Mouse (Mus musculus) small intestine, adult 2 months (tissue): ENCODE results near the gene Cnr2. TPM values are rescaled to one million over a fixed set of nuclear protein-coding genes. Genes with fewer than 3 reads are reported as not detected.

Experiments used
- H3K27ac ChIP-seq: fragments of 200-500 bp; 2 replicates; pipeline ENCODE4 v1.5.1; 2012; ENCODE audit warnings: low read depth, low read length, control low read depth, inconsistent platforms; ENCODE audit not compliant: insufficient read depth
- H3K27me3 ChIP-seq: fragments of 200-500 bp; 2 replicates; pipeline ENCODE4 v1.6.1; 2012; ENCODE audit warnings: mild to moderate bottlenecking, moderate library complexity, low read length, inconsistent platforms; ENCODE audit not compliant: control insufficient read depth, insufficient read depth
- H3K36me3 ChIP-seq: fragments of 200-500 bp; 2 replicates; pipeline ENCODE4 v1.6.1; 2012; ENCODE audit warnings: mild to moderate bottlenecking, low read length, control low read depth, inconsistent platforms; ENCODE audit not compliant: control insufficient read depth, insufficient read depth
- H3K4me1 ChIP-seq: fragments of 200-500 bp; 2 replicates; pipeline ENCODE4 v1.6.1; 2012; ENCODE audit warnings: low read length, inconsistent platforms, mixed read lengths; ENCODE audit not compliant: control insufficient read depth, insufficient read depth, insufficient read length
- H3K4me3 ChIP-seq: fragments of 200-500 bp; 2 replicates; pipeline ENCODE4 v1.5.1; 2012; ENCODE audit warnings: low read depth, mild to moderate bottlenecking, control low read depth, inconsistent platforms, low read length, moderate library complexity
- CTCF ChIP-seq: fragments of 200-500 bp; IDR thresholded peaks from 2 replicates; pipeline ENCODE4 v1.5.1; 2012; ENCODE audit warnings: low read depth, mild to moderate bottlenecking, control low read depth, inconsistent platforms, low read length, moderate library complexity, mixed read lengths; ENCODE audit not compliant: insufficient replicate concordance, insufficient read length; ENCODE audit errors: extremely low read depth
- POLR2A ChIP-seq: fragments of 200-500 bp; IDR thresholded peaks from 2 replicates; pipeline ENCODE4 v1.6.1; 2012; ENCODE audit warnings: low read depth, mild to moderate bottlenecking, control low read depth, inconsistent platforms, low read length, moderate library complexity
- WGBS: fragments of 180-500 bp; shearing (Covaris S2); methylation state at CpG from one replicate; pipeline ENCODE4 v1.1.7; 2018; 5-methylcytosine and 5-hydroxymethylcytosine counted together
- polyA plus RNA-seq: library from polyadenylated mRNA; depleted of rRNA; stranded (reverse); fragments of >200 nt; gene quantifications from 2 replicates; pipeline ENCODE4 v1.2.3, GENCODE M21; 2012

Cnr2 gene
- polyA plus RNA-seq, 1 experiment, result 1.1 TPM

GRCm38 (mm10) chr4:135884531-135884930, 10.7 kb upstream of the Cnr2 start:
- Histone ChIP-seq H3K27ac (no peak overlapping the region), H3K36me3 (no peaks in the 10 kb centered on the region), H3K4me3 (no peak overlapping the region), H3K4me1 (no peaks in the 10 kb centered on the region), H3K27me3 (no peaks in the 10 kb centered on the region)
- no peak for TF ChIP-seq CTCF
- no peak for TF ChIP-seq POLR2A
- WGBS, result 83% methylated on average over 6 of the region's 6 CpGs

DNA sequence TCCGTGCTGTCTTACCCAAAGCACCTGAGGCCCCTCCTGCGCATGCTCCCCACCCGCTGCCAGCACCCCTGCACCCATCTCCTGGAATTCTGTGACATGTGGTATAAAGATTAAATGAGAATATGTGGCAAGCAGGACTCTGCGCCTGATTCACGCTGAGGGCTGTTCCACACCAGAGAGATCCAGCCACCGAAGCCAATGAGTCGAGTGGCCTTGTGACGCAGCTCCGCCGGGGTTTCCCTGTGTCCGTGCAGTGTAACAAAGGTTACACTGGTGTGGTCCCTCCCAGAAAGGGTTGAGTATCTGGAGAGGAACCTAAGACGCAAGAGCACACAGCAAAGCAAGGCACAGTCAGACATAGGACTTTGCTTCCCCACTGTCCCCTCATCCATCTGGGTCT, 9.5 kb upstream of the Cnr2 start:
- Histone ChIP-seq H3K4me3 (no peak overlapping the region), H3K4me1 (no peaks in the 10 kb centered on the region), H3K27ac (no peak overlapping the region), H3K36me3 (no peaks in the 10 kb centered on the region), H3K27me3 (no peaks in the 10 kb centered on the region)
- WGBS, result 86% methylated on average over 12 of the region's 12 CpGs
- TF ChIP-seq POLR2A, result no peak
- no peak for TF ChIP-seq CTCF

DNA sequence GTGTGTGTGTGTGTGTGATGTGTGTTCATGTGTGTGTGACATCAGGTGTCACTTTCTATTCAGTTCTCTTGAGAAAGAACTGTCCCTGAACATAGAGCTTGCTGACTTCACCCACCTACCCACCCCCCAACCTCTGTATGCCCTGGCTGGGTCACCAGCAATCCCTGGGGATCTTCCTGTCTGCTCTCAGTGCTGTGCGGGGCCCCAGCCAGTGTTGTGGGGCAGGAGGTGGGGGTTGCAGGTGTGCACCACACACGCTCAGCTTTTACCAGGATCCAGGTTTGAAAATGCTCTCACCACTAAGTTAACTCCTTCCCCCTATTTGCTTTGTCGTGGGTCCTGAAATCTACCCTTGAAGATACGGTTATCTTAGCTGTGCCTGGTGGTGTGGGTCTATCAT, 9.0 kb upstream of the Cnr2 start:
- 90% methylated on average over 4 of the region's 4 CpGs for WGBS
- no peak overlapping the region for H3K4me3 ChIP-seq
- no peak for TF ChIP-seq CTCF
- TF ChIP-seq POLR2A, result no peak
- H3K36me3 ChIP-seq, result no peaks in the 10 kb centered on the region
- no peak overlapping the region for H3K27ac ChIP-seq
- no peaks in the 10 kb centered on the region for H3K4me1 ChIP-seq
- no peaks in the 10 kb centered on the region for H3K27me3 ChIP-seq

DNA sequence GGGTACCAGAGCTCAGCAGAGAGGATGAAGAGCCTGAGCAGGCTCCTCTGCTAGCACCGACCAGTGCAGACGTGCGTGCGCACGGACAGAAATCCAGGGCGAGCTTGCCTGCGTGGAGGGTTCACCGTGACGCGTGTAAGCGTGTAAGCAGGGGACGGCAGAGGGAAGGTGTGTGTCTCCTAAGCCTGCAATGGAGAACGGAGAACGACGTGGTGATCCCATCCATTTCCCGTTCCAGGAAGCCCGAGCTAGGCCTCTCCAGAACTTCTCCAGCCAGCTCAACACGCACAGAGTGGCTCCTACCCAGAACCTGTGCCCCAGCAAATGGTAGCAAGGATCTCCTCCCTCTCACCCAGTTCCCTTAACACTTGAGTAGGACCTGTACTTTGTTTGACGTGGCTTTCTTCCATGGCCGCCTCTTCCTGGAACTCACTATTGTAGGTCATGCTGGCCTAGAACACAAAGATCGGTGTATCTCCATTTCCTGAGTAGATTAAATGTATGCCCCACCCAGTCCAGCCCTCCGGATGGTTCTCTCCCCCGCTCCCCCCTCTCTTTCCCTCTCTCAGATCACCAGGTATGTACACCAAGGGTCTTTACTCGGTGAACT, 6.6 kb upstream of the Cnr2 start:
- Histone ChIP-seq H3K4me1 (no peaks in the 10 kb centered on the region; the same call in 1 of the 2 replicates), H3K27ac (no peak overlapping the region), H3K4me3 (no peak overlapping the region), H3K27me3 (no peaks in the 10 kb centered on the region), H3K36me3 (no peaks in the 10 kb centered on the region)
- TF ChIP-seq POLR2A (no peak), CTCF (no peak)
- 82% methylated on average over 24 of the region's 24 CpGs for WGBS

DNA sequence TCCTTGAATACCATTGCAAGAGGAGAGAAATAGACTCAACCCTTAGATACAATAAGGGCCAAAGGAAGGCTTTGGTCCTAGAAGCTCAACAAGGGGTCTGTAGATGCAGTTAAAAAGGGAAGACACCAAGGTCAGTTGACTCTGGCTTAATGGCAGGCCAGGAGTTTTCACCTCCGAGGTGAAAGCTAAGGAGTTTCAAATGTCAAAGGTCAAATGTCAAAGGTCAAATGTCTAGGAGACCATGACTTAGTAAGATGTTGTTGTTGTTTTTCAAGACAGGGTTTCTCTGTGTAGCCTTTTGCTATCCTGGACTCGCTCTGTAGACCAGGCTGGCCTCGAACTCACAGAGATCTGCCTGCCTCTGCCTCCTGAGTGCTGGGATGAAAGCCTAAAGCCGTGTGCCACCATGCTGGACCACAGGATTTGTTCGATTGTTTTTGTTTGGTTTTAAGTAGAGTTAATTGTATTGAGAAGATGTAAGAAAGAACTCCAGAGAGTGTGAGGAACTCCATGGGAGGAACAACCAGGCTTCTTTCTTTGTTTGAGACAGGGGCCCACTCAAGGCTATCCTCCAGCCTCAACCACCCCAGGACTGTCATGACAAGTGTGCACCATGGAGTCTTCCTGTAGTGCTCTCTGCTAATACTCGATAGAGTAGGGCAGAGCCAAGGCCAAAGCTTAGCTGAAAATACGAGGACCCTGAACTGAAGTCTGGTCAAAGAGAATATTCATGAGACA, 5.9 kb upstream of the Cnr2 start:
- 78% methylated on average over 7 of the region's 7 CpGs for WGBS
- Histone ChIP-seq H3K4me1 (no peaks in the 10 kb centered on the region; the same call in 1 of the 2 replicates), H3K27me3 (no peaks in the 10 kb centered on the region), H3K4me3 (no peak overlapping the region), H3K36me3 (no peaks in the 10 kb centered on the region), H3K27ac (no peak overlapping the region)
- TF ChIP-seq POLR2A (no peak), CTCF (no peak)

- Histone ChIP-seq H3K36me3 (no peaks in the 10 kb centered on the region), H3K27me3 (no peaks in the 10 kb centered on the region), H3K27ac (no peak overlapping the region), H3K4me1 (no peaks in the 10 kb centered on the region; the same call in 1 of the 2 replicates), H3K4me3 (no peak overlapping the region)
- TF ChIP-seq POLR2A, result no peak
- TF ChIP-seq CTCF, result peak; percentile 85; the same call in 1 of the 2 replicates
- 1% methylated on average over 4 of the region's 4 CpGs for WGBS
These were observed 5.3 kb upstream of the Cnr2 start for GRCm38 (mm10) chr4:135889884-135890283.

DNA sequence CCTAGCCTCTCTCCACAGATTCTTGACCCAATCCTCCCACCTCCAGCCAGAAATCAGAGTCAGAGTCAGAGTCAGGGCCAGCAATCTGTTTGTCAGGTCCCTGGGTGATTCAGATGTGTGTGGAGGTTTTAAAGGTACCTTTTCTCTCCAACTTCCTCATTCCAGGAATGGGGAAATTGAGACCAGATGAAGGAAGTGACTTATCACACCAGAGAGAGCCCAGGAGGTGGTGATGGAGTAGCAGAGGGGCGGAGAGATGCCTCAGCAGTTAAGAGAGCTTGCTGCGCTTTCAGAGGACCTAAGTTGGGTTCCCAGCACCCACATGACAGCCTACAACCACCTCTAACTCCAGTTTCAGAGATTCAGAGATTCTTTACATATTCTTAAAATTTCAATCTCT, 3.7 kb upstream of the Cnr2 start:
- Histone ChIP-seq H3K4me1 (no peaks in the 10 kb centered on the region; the same call in 1 of the 2 replicates), H3K4me3 (no peak overlapping the region), H3K36me3 (no peaks in the 10 kb centered on the region), H3K27me3 (no peaks in the 10 kb centered on the region), H3K27ac (no peak overlapping the region)
- 76% methylated on average over 2 of the region's 2 CpGs for WGBS
- TF ChIP-seq CTCF, result no peak
- TF ChIP-seq POLR2A, result no peak

- Histone ChIP-seq H3K36me3 (no peaks in the 10 kb centered on the region), H3K27ac (no peak overlapping the region), H3K4me3 (no peak overlapping the region), H3K4me1 (no peaks in the 10 kb centered on the region; the same call in 1 of the 2 replicates), H3K27me3 (no peaks in the 10 kb centered on the region)
- 73% methylated on average over 4 of the region's 4 CpGs for WGBS
- TF ChIP-seq POLR2A (no peak), CTCF (no peak)
These were observed 2.3 kb upstream of the Cnr2 start for GRCm38 (mm10) chr4:135892884-135893283.
